Mouse (Mus musculus) hindbrain, postnatal 0 days (tissue): ENCODE results near the gene Rabl3. TPM values are rescaled to one million over a fixed set of nuclear protein-coding genes. Genes with fewer than 3 reads are reported as not detected.

ENCODE experiments used
- ATAC-seq: fragments of 200-750 bp; cut with Nextera tagmentation; 2 replicates; pipeline ENCODE4 v1.8.0; 2017; ENCODE audit warnings: mild to moderate bottlenecking, moderate TSS enrichment, moderate library complexity
- DNase-seq: peaks from one replicate; pipeline ENCODE4 v3.0.0-alpha.2; 2015; ENCODE audit warnings: low spot score
- H3K27ac ChIP-seq: fragments of 300-500 bp; sonication (generic); 2 replicates; pipeline ENCODE4 v1.5.1; 2014; ENCODE audit warnings: mild to moderate bottlenecking
- H3K27me3 ChIP-seq: fragments of 300-500 bp; sonication (generic); 2 replicates; pipeline ENCODE4 v1.6.1; 2014; ENCODE audit warnings: low read length, mixed read lengths; ENCODE audit not compliant: insufficient read depth
- H3K36me3 ChIP-seq: fragments of 300-500 bp; sonication (generic); 2 replicates; pipeline ENCODE4 v1.6.1; 2014; ENCODE audit warnings: low read length, mixed read lengths; ENCODE audit not compliant: insufficient read depth
- H3K4me1 ChIP-seq: fragments of 300-500 bp; sonication (generic); 2 replicates; pipeline ENCODE4 v1.6.1; 2014; ENCODE audit warnings: antibody characterized with exemption, low read length, mixed read lengths; ENCODE audit not compliant: insufficient read depth
- H3K4me2 ChIP-seq: fragments of 300-500 bp; sonication (generic); 2 replicates; pipeline ENCODE4 v1.6.1; 2014; ENCODE audit warnings: low read depth, mild to moderate bottlenecking, low read length, moderate library complexity, mixed read lengths
- H3K4me3 ChIP-seq: fragments of 300-500 bp; sonication (generic); 2 replicates; pipeline ENCODE4 v1.5.1; 2014; ENCODE audit warnings: low read length
- H3K9ac ChIP-seq: fragments of 300-500 bp; sonication (generic); replicated peaks from 2 replicates; pipeline ENCODE4 v1.6.1; 2014; ENCODE audit warnings: mild to moderate bottlenecking, low read length, moderate library complexity, mixed read lengths
- H3K9me3 ChIP-seq: fragments of 300-500 bp; sonication (generic); 2 replicates; pipeline ENCODE4 v1.6.1; 2016; ENCODE audit warnings: low read length, mixed read lengths
- CTCF ChIP-seq: IDR thresholded peaks from 2 replicates; pipeline ENCODE4 v1.5.1; 2016; ENCODE audit warnings: antibody characterized with exemption, control low read depth, low read depth
- WGBS: fragments of 180-500 bp; shearing (Covaris S2); extraction: QIAGEN DNeasy Blood & Tissue Kit; methylation state at CpG from one replicate; pipeline ENCODE4 v1.1.7; 2014; 5-methylcytosine and 5-hydroxymethylcytosine counted together
- polyA plus RNA-seq: library from polyadenylated mRNA; unstranded; fragments of >200 nt; fragmentation: Nextera tagmentation; extraction: Ambion mirVana; gene quantifications from 2 replicates; pipeline ENCODE4 v1.2.1, GENCODE M21; 2015
- total RNA-seq: library from RNA; depleted of rRNA; stranded (reverse); fragments of >200 nt; gene quantifications from 2 replicates; pipeline ENCODE4 v1.2.3, GENCODE M21; 2014

Gene Rabl3
- total and polyA plus RNA-seq, 2 experiments from 2014 or later, result 6.8 to 13.8 TPM

GRCm38 (mm10) chr16:37516376-37516993 lies 23.2 kb upstream of the Rabl3 start:
- Histone ChIP-seq H3K4me1 (no peaks in the 10 kb centered on the region), H3K36me3 (peaks cover 7% of the 10 kb centered on the region; the same call in 1 of the 2 replicates), H3K4me3 (no peak overlapping the region), H3K27me3 (no peaks in the 10 kb centered on the region), H3K4me2 (no peak overlapping the region), H3K27ac (no peak overlapping the region), H3K9ac (no peak overlapping the region), H3K9me3 (no peaks in the 10 kb centered on the region)
- DNase-seq (no peak), ATAC-seq (no peak)
- WGBS, result 91% methylated on average over 6 of the region's 6 CpGs
- TF ChIP-seq CTCF, result no peak

GRCm38 (mm10) chr16:37517596-37518211 lies 22.0 kb upstream of the Rabl3 start:
- no peak for TF ChIP-seq CTCF
- Histone ChIP-seq H3K9ac (no peak overlapping the region), H3K4me3 (no peak overlapping the region), H3K4me2 (no peak overlapping the region), H3K4me1 (no peaks in the 10 kb centered on the region), H3K27ac (no peak overlapping the region), H3K9me3 (no peaks in the 10 kb centered on the region), H3K27me3 (no peaks in the 10 kb centered on the region), H3K36me3 (peaks cover 7% of the 10 kb centered on the region; the same call in 1 of the 2 replicates)
- no peak for DNase-seq
- WGBS, result 96% methylated on average over 4 of the region's 4 CpGs
- ATAC-seq, result no peak

DNA sequence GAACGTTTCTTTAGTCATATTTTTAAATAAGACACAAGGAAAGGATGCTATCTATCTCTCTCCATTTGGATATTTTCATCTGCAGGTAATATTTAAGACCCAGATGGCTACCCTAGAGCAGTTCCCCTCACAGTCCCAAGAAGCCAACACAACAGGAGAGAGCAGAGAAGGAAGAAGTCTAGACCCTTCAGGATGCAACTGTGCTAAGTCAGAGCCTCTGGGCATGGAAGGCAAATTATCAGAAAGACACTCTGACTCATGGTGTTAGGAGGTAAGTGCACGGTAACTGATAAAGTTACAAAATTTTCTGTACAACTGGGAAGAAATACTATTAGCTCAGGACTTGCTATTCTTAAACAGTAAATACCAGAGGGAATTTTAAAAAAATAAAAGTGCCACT lies 21.0 kb upstream of the Rabl3 start:
- Histone ChIP-seq H3K36me3 (peaks cover 7% of the 10 kb centered on the region; the same call in 1 of the 2 replicates), H3K9ac (no peak overlapping the region), H3K4me3 (no peak overlapping the region), H3K9me3 (no peaks in the 10 kb centered on the region), H3K27ac (no peak overlapping the region), H3K27me3 (no peaks in the 10 kb centered on the region), H3K4me1 (no peaks in the 10 kb centered on the region), H3K4me2 (no peak overlapping the region)
- WGBS, result 85% methylated on average over 2 of the region's 2 CpGs
- TF ChIP-seq CTCF, result no peak
- DNase-seq (no peak), ATAC-seq (no peak)

- 100% methylated on average over 1 of the region's 1 CpGs for WGBS
- no peak for DNase-seq
- Histone ChIP-seq H3K36me3 (peaks cover 10% of the 10 kb centered on the region; the same call in 1 of the 2 replicates), H3K27ac (no peak overlapping the region), H3K9me3 (no peaks in the 10 kb centered on the region), H3K4me3 (no peak overlapping the region), H3K9ac (no peak overlapping the region), H3K4me2 (no peak overlapping the region), H3K27me3 (no peaks in the 10 kb centered on the region), H3K4me1 (no peaks in the 10 kb centered on the region)
- ATAC-seq, result no peak
- no peak for TF ChIP-seq CTCF
Observed at GRCm38 (mm10) chr16:37519721-37520120, 20.0 kb upstream of the Rabl3 start.

- Histone ChIP-seq H3K27ac (no peak overlapping the region), H3K9me3 (no peaks in the 10 kb centered on the region), H3K27me3 (no peaks in the 10 kb centered on the region), H3K4me2 (no peak overlapping the region), H3K9ac (no peak overlapping the region), H3K36me3 (peaks cover 10% of the 10 kb centered on the region; the same call in 1 of the 2 replicates), H3K4me1 (no peaks in the 10 kb centered on the region), H3K4me3 (no peak overlapping the region)
- no peak for TF ChIP-seq CTCF
- WGBS, result 98% methylated on average over 2 of the region's 2 CpGs
- ATAC-seq (no peak), DNase-seq (no peak)
Observed at GRCm38 (mm10) chr16:37520190-37521040, 19.3 kb upstream of the Rabl3 start.

GRCm38 (mm10) chr16:37522100-37522697 lies 17.5 kb upstream of the Rabl3 start:
- no peaks in the 10 kb centered on the region for H3K9me3 ChIP-seq
- no peak for TF ChIP-seq CTCF
- 93% methylated on average over 7 of the region's 7 CpGs for WGBS
- ATAC-seq, result no peak
- no peaks in the 10 kb centered on the region for H3K27me3 ChIP-seq
- H3K4me1 ChIP-seq, result no peaks in the 10 kb centered on the region
- H3K9ac ChIP-seq, result no peak overlapping the region
- no peak overlapping the region for H3K4me2 ChIP-seq
- no peak overlapping the region for H3K27ac ChIP-seq
- H3K36me3 ChIP-seq, result peaks cover 7% of the 10 kb centered on the region; the same call in 1 of the 2 replicates
- no peak overlapping the region for H3K4me3 ChIP-seq
- no peak for DNase-seq
